Comparison of ENCODE assay signal across 9 mouse cellular contexts in genomic region chr13:51853301-51854243, GRCm38 (mm10). TPM values are rescaled to one million over a fixed set of nuclear protein-coding genes. Genes with fewer than 3 reads are reported as not detected.
A peak's percentile ranks its signal among the peaks of the same experiment; 100 is the strongest.
DNase-seq lines count a peak whose midpoint lies in the region; ATAC-seq lines count a peak whose summit lies in the region.
"Had no signal": no experiment of that assay in that cellular context is flagged by ENCODE, and none has a peak within 500 bp of the region (broad histone marks: within the 10 kb centered on the region; RNA-seq: fewer than 3 reads in every experiment).

No protein-coding gene starts in this region.

- no peaks in the 10 kb centered on the region for H3K36me3 ChIP-seq in kidney, embryonic 14.5 days (ENCODE audit: control insufficient read depth, insufficient read depth, low read length)
- H3K36me3 ChIP-seq in embryonic facial prominence, embryonic 11.5 days (replicated peaks; ENCODE audit: control insufficient read depth, insufficient read depth, low read depth, low read length) = no peaks in the 10 kb centered on the region
- H3K36me3 ChIP-seq in limb, embryonic 13.5 days = no peaks in the 10 kb centered on the region
- no peaks in the 10 kb centered on the region for H3K36me3 ChIP-seq in neural tube, embryonic 15.5 days
- H3K36me3 ChIP-seq: limb, embryonic 15.5 days had no signal

- no peaks in the 10 kb centered on the region for H3K9me3 ChIP-seq in kidney, embryonic 14.5 days (ENCODE audit: control insufficient read depth, low read length)
- no peaks in the 10 kb centered on the region for H3K9me3 ChIP-seq in embryonic facial prominence, embryonic 11.5 days (replicated peaks; ENCODE audit: control insufficient read depth, low read length)
- H3K9me3 ChIP-seq in limb, embryonic 13.5 days = no peaks in the 10 kb centered on the region
- H3K9me3 ChIP-seq in neural tube, embryonic 15.5 days (replicated peaks) = no peaks in the 10 kb centered on the region
- H3K9me3 ChIP-seq: limb, embryonic 15.5 days had no signal

- H3K4me2 ChIP-seq in kidney, embryonic 14.5 days (replicated peaks; ENCODE audit: low read depth, low read length) = no peak overlapping the region
- no peak overlapping the region for H3K4me2 ChIP-seq in embryonic facial prominence, embryonic 11.5 days (ENCODE audit: low read depth, low read length)
- no peak overlapping the region for H3K4me2 ChIP-seq in limb, embryonic 13.5 days (replicated peaks)
- no peak overlapping the region for H3K4me2 ChIP-seq in neural tube, embryonic 15.5 days
- H3K4me2 ChIP-seq: limb, embryonic 15.5 days had no signal

- no peak overlapping the region for H3K27ac ChIP-seq in kidney, embryonic 14.5 days (ENCODE audit: low read depth, low read length)
- H3K27ac ChIP-seq in embryonic facial prominence, embryonic 11.5 days (replicated peaks; ENCODE audit: low read depth, low read length) = no peak overlapping the region
- H3K27ac ChIP-seq in limb, embryonic 13.5 days = no peak overlapping the region
- no peak overlapping the region for H3K27ac ChIP-seq in neural tube, embryonic 15.5 days (replicated peaks)
- H3K27ac ChIP-seq: limb, embryonic 15.5 days had no signal

- H3K9ac ChIP-seq in kidney, embryonic 14.5 days (ENCODE audit: low read depth, low read length) = 0 out of 2 replicates have a peak overlapping the region, but pooled peaks have one; percentile 31
- no peak overlapping the region for H3K9ac ChIP-seq in embryonic facial prominence, embryonic 11.5 days (replicated peaks; ENCODE audit: low read length)
- H3K9ac ChIP-seq in limb, embryonic 13.5 days = no peak overlapping the region
- no peak overlapping the region for H3K9ac ChIP-seq in neural tube, embryonic 15.5 days (replicated peaks)
- H3K9ac ChIP-seq: limb, embryonic 15.5 days had no signal

- no peaks in the 10 kb centered on the region for H3K27me3 ChIP-seq in kidney, embryonic 14.5 days (ENCODE audit: control insufficient read depth, insufficient read depth, low read length)
- peaks cover 5% of the 10 kb centered on the region for H3K27me3 ChIP-seq in embryonic facial prominence, embryonic 11.5 days (ENCODE audit: control insufficient read depth, insufficient read depth, low read length)
- peaks cover 5% of the 10 kb centered on the region; the same call in 1 of the 2 replicates for H3K27me3 ChIP-seq in limb, embryonic 13.5 days
- H3K27me3 ChIP-seq in neural tube, embryonic 15.5 days (replicated peaks) = peaks cover 17% of the 10 kb centered on the region
- H3K27me3 ChIP-seq: limb, embryonic 15.5 days had no signal

- H3K4me3 ChIP-seq in kidney, embryonic 14.5 days (ENCODE audit: low read length) = no peak overlapping the region
- H3K4me3 ChIP-seq in embryonic facial prominence, embryonic 11.5 days (ENCODE audit: low read depth, low read length) = no peak overlapping the region
- no peak overlapping the region for H3K4me3 ChIP-seq in limb, embryonic 13.5 days
- no peak overlapping the region for H3K4me3 ChIP-seq in neural tube, embryonic 15.5 days (replicated peaks)
- H3K4me3 ChIP-seq: limb, embryonic 15.5 days had no signal

- H3K4me1 ChIP-seq in kidney, embryonic 14.5 days (ENCODE audit: control insufficient read depth, insufficient read depth, low read length) = peaks cover 25% of the 10 kb centered on the region
- peaks cover 12% of the 10 kb centered on the region for H3K4me1 ChIP-seq in embryonic facial prominence, embryonic 11.5 days (ENCODE audit: control insufficient read depth, insufficient read depth, low read length)
- peaks cover 60% of the 10 kb centered on the region for H3K4me1 ChIP-seq in limb, embryonic 13.5 days
- H3K4me1 ChIP-seq in neural tube, embryonic 15.5 days = peaks cover 29% of the 10 kb centered on the region

- WGBS in kidney, embryonic 14.5 days = 27% methylated on average over 16 of the region's 16 CpGs
- 20% methylated on average over 16 of the region's 16 CpGs for WGBS in embryonic facial prominence, embryonic 11.5 days
- 29% methylated on average over 16 of the region's 16 CpGs for WGBS in limb, embryonic 13.5 days
- 21% methylated on average over 16 of the region's 16 CpGs for WGBS in neural tube, embryonic 15.5 days

- no peak for DNase-seq in kidney, postnatal 14 days
- no peak for DNase-seq in embryonic facial prominence, embryonic 11.5 days (ENCODE audit: low spot score)
- no peak for DNase-seq in thymus, postnatal 4 days
- no peak for DNase-seq in left cerebral cortex, adult 8-10 months (ENCODE audit: low spot score in 2 of 2)
- DNase-seq in cerebellum, adult 9-10 months = no peak

- ATAC-seq in kidney, embryonic 14.5 days (ENCODE audit: low FRiP score, low TSS enrichment) = peak; percentile 58
- 0 out of 2 replicates have a peak, but pooled peaks have one; percentile 24 for ATAC-seq in embryonic facial prominence, embryonic 11.5 days (replicated peaks; ENCODE audit: insufficient number of reproducible peaks, low FRiP score, low TSS enrichment, low read depth)
- ATAC-seq in limb, embryonic 13.5 days (ENCODE audit: low FRiP score, low read depth) = peak; percentile 40; the same call in 1 of the 2 replicates
- 0 out of 2 replicates have a peak, but pooled peaks have one; percentile 38 for ATAC-seq in neural tube, embryonic 15.5 days (ENCODE audit: low FRiP score)

RNA-seq across cellular contexts. Expression of gene Gadd45g, which starts 7.1 kb away (rescaled TPM):
- polyA plus RNA-seq in kidney, embryonic 14.5 days (2014; fragmentation: Nextera tagmentation; extraction: Ambion mirVana) = 26.6 and 29.0 TPM in 2 replicates
- polyA plus RNA-seq in embryonic facial prominence, embryonic 11.5 days (2014; fragmentation: Nextera tagmentation; extraction: Ambion mirVana) = 57.1 and 62.0 TPM in 2 replicates
- 47.3 and 49.5 TPM in 2 replicates for polyA plus RNA-seq in limb, embryonic 13.5 days (2015; fragmentation: Nextera tagmentation; extraction: Ambion mirVana)
- polyA plus RNA-seq in neural tube, embryonic 15.5 days (2015; fragmentation: Nextera tagmentation; extraction: Ambion mirVana) = 32.1 and 35.4 TPM in 2 replicates
- 10 to 100 TPM; 10.3 to 22.3 (median 14.1) TPM for total RNA-seq in left cerebral cortex, adult 8-10 months (2022)
